Mouse (Mus musculus) spleen, postnatal 36 days (tissue): Measurements from ENCODE around the gene Cyp2c66.
"Not testable (repeated sequence)": the region's sequence is repeated elsewhere in the genome, so short reads cannot be mapped to it uniquely, and the experiment has no call there.

Source experiments
- DNase-seq, 2 experiments: peaks; one replicate each; pipeline ENCODE4 v3.0.0; 2022; ENCODE audit warnings: low spot score in 2 of 2, mixed read lengths in 1 of 2

Gene Cyp2c66

GRCm38 (mm10) chr19:39113644-39114043, at the start of gene Cyp2c66:
Gene Cyp2c66, plus strand, starts transcription at chr19:39113898.
- no peak for DNase-seq

GRCm38 (mm10) chr19:39098779-39099178, 14.9 kb upstream of the Cyp2c66 start:
- not testable (repeated sequence) for DNase-seq

GRCm38 (mm10) chr19:39156836-39157235, 43.1 kb downstream of the Cyp2c66 start:
- not testable (repeated sequence) for DNase-seq
